Mouse (Mus musculus): ENCODE measurements around the gene Baz2b. TPM values are rescaled to one million over a fixed set of nuclear protein-coding genes. Genes with fewer than 3 reads are reported as not detected.
"Not testable (repeated sequence)": the region's sequence is repeated elsewhere in the genome, so short reads cannot be mapped to it uniquely, and the experiment has no call there.

Baz2b gene
- total RNA-seq, 2 experiments from 2014 or later, result 29.9 to 41.9 TPM

DNA sequence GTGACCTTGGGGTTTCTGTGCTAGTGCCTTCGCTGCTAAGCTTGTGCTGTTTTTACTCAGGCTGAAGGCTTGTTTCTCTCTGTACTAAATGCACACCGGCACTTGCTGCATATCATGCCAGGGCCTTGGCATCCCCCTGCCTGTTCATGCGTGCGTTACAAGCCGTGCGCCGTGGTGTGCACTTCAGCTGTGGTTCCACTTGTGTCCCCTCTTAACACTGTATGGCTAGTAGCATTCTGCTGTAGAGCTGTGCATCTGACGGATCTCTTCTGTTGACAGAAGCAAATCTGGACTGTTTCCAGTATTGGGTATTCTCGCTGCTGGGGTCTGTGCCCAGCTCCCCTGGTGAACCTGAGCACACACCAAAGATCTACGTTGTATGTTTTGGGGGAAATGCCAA is 356.1 kb downstream of the Baz2b start:
- no peak for DNase-seq

DNA sequence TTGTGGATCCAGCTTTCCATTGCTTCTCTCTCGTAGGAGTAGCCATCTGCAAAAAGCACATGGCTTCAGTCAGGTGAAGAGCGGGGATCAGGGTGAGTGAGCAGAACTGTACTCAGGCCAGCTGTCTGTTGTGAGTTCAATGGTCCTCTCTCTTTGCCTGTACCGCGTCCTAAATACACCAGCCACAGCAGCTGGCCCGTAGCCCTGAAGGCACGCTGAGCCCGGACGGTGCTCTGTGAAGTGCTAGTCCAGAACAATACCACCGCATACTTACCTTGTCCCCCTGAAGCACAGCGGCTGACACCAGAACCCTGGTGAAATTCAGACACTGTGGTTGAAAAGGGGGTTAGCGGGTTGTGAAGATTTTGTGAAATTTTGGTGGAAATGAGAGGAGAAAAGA is 356.7 kb downstream of the Baz2b start:
- DNase-seq, result no peak

DNA sequence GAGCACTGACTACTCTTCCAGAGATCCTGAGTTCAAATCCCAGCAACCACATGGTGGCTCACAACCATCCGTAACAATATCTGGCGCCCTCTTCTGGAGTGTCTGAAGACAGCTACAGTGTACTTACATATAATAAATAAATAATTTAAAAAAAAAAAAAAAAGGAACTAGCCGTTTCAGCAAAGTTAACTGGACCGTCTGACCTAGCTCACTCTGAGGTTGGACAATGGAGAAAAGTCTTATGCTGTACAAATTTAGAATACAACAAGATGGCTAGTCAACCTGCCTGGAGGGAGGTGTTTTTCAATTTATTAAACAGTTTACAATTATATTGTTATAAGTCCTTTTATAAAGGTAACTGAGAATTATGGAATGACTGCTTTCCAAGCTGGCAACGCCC is 357.8 kb downstream of the Baz2b start:
- not testable (repeated sequence) for DNase-seq

Other genes starting within 250 kb of the Baz2b start
- 10 to 100 TPM; 17.3 to 27.6 TPM for gene March7, start within 50 bp of the Baz2b start, total RNA-seq (2021)
- 10 to 100 TPM; 10.0 to 12.5 TPM for gene Cd302, start 74.6 kb upstream of the Baz2b start, total RNA-seq (2021)
- gene Ly75, start 173.5 kb upstream of the Baz2b start, total RNA-seq (2021), result 1 to 10 TPM; 1.1 to 1.6 TPM